Mouse (Mus musculus) testis, adult 2 months (tissue): ENCODE data around the gene Phkb.

Source experiments
- CTCF ChIP-seq: fragments of 200-500 bp; IDR thresholded peaks from 2 replicates; pipeline ENCODE4 v1.5.1; 2012; ENCODE audit warnings: low read depth, mild to moderate bottlenecking, inconsistent platforms, low read length, moderate library complexity; ENCODE audit not compliant: control insufficient read depth, insufficient read depth, insufficient replicate concordance
- POLR2A ChIP-seq: fragments of 200-500 bp; IDR thresholded peaks from 2 replicates; pipeline ENCODE4 v1.6.1; 2012; ENCODE audit warnings: low read depth, mild to moderate bottlenecking, inconsistent platforms, low read length, moderate library complexity; ENCODE audit not compliant: control insufficient read depth

DNA sequence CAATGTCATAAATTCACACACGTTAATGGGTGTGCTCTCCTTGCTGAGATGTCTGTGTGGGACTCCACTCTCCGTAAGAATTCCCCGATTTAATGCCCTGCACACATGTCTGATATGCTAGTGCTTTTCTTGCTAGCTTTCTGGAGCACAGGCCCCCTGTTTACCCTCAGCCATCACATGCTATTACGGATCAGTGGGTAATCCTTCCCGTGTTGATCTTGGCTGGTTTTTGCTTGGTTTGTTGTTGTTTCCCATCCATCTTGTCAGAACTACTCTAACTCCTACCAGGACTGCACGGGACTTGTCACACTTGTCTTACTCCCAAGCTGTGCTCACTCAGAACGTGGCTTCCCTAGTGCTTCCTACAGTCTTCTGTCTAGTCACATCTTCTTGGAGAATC is 96.6 kb downstream of the Phkb start:
- TF ChIP-seq CTCF (no peak), POLR2A (no peak)
